Mouse (Mus musculus) midbrain, embryonic 12.5 days (tissue): ENCODE measurements around the gene Sgms1. TPM values are rescaled to one million over a fixed set of nuclear protein-coding genes. Genes with fewer than 3 reads are reported as not detected.

Experiments used
- ATAC-seq: fragments of 200-750 bp; cut with Nextera tagmentation; 2 replicates; pipeline ENCODE4 v1.8.0; 2017; ENCODE audit warnings: low read depth, moderate TSS enrichment, moderate library complexity; ENCODE audit not compliant: low FRiP score
- H3K27ac ChIP-seq: fragments of 300-500 bp; sonication (generic); replicated peaks from 2 replicates; pipeline ENCODE4 v1.5.1; 2016; ENCODE audit warnings: mild to moderate bottlenecking
- H3K27me3 ChIP-seq: fragments of 300-500 bp; sonication (generic); 2 replicates; pipeline ENCODE4 v1.6.1; 2016; ENCODE audit warnings: mild to moderate bottlenecking
- H3K36me3 ChIP-seq: fragments of 300-500 bp; sonication (generic); 2 replicates; pipeline ENCODE4 v1.6.1; 2016
- H3K4me1 ChIP-seq: fragments of 300-500 bp; sonication (generic); 2 replicates; pipeline ENCODE4 v1.6.1; 2016
- H3K4me2 ChIP-seq: fragments of 300-500 bp; sonication (generic); replicated peaks from 2 replicates; pipeline ENCODE4 v1.6.1; 2016; ENCODE audit warnings: mild to moderate bottlenecking, moderate library complexity
- H3K4me3 ChIP-seq: fragments of 300-500 bp; sonication (generic); 2 replicates; pipeline ENCODE4 v1.5.1; 2016; ENCODE audit warnings: mild to moderate bottlenecking
- H3K9ac ChIP-seq: fragments of 300-500 bp; sonication (generic); replicated peaks from 2 replicates; pipeline ENCODE4 v1.6.1; 2016; ENCODE audit warnings: mild to moderate bottlenecking, moderate library complexity
- H3K9me3 ChIP-seq: fragments of 300-500 bp; sonication (generic); 2 replicates; pipeline ENCODE4 v1.6.1; 2016; ENCODE audit warnings: mild to moderate bottlenecking
- WGBS: fragments of 180-500 bp; shearing (Covaris S2); methylation state at CpG from one replicate; pipeline ENCODE4 v1.1.7; 2016; 5-methylcytosine and 5-hydroxymethylcytosine counted together
- polyA plus RNA-seq: library from polyadenylated mRNA; unstranded; fragments of >200 nt; fragmentation: Nextera tagmentation; extraction: Ambion mirVana; gene quantifications from 2 replicates; pipeline ENCODE4 v1.2.1, GENCODE M21; 2016

The Sgms1 gene
- polyA plus RNA-seq, 1 experiment from 2014 or later = 15.1 TPM

- no peak overlapping the region for H3K9ac ChIP-seq
- WGBS = 88% methylated on average over 11 of the region's 11 CpGs
Measured at GRCm38 (mm10) chr19:32271455-32272200, 117.9 kb downstream of the Sgms1 start.

GRCm38 (mm10) chr19:32269844-32270176 lies 119.7 kb downstream of the Sgms1 start:
- H3K27ac ChIP-seq = no peak overlapping the region
- no peaks in the 10 kb centered on the region for H3K27me3 ChIP-seq
- H3K36me3 ChIP-seq = no peaks in the 10 kb centered on the region
- H3K9ac ChIP-seq = no peak overlapping the region
- no peaks in the 10 kb centered on the region; the same call in 1 of the 2 replicates for H3K4me1 ChIP-seq
- no peaks in the 10 kb centered on the region for H3K9me3 ChIP-seq
- H3K4me2 ChIP-seq = no peak overlapping the region
- 94% methylated on average over 6 of the region's 6 CpGs for WGBS
- no peak overlapping the region for H3K4me3 ChIP-seq
- no peak for ATAC-seq

More at GRCm38 (mm10) chr19:32271455-32272200, 117.9 kb downstream of the Sgms1 start:
- Histone ChIP-seq H3K4me3 (no peak overlapping the region), H3K9me3 (no peaks in the 10 kb centered on the region), H3K27me3 (no peaks in the 10 kb centered on the region), H3K36me3 (no peaks in the 10 kb centered on the region), H3K4me1 (no peaks in the 10 kb centered on the region; the same call in 1 of the 2 replicates), H3K4me2 (no peak overlapping the region), H3K27ac (no peak overlapping the region)
- ATAC-seq = no peak

- H3K9me3 ChIP-seq = no peaks in the 10 kb centered on the region
- no peaks in the 10 kb centered on the region for H3K27me3 ChIP-seq
- no peak for ATAC-seq
- no peak overlapping the region for H3K9ac ChIP-seq
- H3K4me1 ChIP-seq = no peaks in the 10 kb centered on the region; the same call in 1 of the 2 replicates
- no peak overlapping the region for H3K27ac ChIP-seq
- no peaks in the 10 kb centered on the region for H3K36me3 ChIP-seq
- H3K4me2 ChIP-seq = no peak overlapping the region
- no peak overlapping the region for H3K4me3 ChIP-seq
- 85% methylated on average over 12 of the region's 12 CpGs for WGBS
Measured at GRCm38 (mm10) chr19:32269141-32269843, 120.2 kb downstream of the Sgms1 start.

DNA sequence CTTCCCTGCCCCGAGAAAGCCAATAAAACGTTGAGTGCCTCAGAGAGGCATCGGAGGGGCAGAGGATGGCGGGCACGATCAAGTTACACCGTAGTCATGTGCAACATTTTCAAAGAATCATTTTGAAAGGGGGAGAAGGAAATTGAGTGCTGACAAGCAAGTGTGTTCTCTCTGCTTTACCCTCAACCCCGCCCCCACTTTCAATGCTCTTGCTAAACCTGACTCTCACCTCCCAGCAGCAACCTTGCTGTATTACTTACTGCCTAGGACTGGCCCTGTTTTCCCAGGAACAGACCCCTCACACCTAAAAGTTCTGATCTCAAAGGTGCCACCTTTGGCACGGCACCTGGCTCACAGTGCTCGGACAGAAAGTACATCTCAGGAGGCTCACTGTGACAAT lies 121.0 kb downstream of the Sgms1 start:
- Histone ChIP-seq H3K27me3 (no peaks in the 10 kb centered on the region), H3K4me3 (no peak overlapping the region), H3K4me2 (no peak overlapping the region), H3K27ac (no peak overlapping the region), H3K36me3 (no peaks in the 10 kb centered on the region), H3K9me3 (no peaks in the 10 kb centered on the region), H3K4me1 (no peaks in the 10 kb centered on the region; the same call in 1 of the 2 replicates), H3K9ac (no peak overlapping the region)
- 85% methylated on average over 9 of the region's 9 CpGs for WGBS
- no peak for ATAC-seq

DNA sequence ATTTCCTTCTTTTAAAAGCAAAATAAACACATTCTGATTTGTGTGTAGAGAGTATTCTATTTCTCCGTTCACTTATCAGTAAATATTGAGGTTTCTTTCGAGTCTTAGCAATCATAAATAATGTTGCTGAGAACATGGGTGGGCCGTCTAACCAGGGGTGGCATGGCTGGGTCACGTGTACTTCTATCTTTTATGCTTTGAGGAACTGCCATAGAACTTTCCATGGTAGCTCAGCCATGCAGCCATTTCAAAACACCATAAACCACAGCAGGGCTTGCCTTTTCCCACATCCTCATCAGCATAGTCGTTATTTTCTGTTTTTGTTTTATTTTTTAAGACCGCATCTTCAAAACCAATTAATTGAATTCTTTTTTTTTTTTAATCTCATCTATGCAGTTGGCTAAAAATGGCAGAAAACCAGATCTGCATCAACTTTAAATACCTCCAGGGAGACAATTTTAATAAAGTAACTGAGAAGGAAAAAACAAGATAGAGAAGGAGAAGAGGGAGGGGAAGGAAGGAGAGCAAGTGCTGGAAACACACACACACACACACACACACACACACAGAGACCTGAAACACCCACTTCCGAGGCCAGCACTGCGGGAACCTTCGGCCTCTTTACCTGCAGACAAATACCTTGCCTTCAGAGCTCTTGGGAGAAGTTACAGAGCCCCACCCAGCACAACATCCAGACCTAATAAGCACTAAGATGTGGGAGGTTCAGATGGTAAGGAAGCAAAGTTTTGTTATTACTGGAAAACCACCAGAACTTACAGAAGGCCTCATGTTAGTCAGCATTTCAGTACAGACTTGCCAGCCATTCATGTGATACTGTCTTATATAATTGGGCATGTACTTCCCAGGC lies 122.9 kb downstream of the Sgms1 start:
- no peak for ATAC-seq
- WGBS = 87% methylated on average over 9 of the region's 9 CpGs
- no peaks in the 10 kb centered on the region for H3K27me3 ChIP-seq
- no peaks in the 10 kb centered on the region for H3K9me3 ChIP-seq
- H3K9ac ChIP-seq = no peak overlapping the region
- H3K27ac ChIP-seq = no peak overlapping the region
- no peaks in the 10 kb centered on the region for H3K4me1 ChIP-seq
- H3K4me2 ChIP-seq = no peak overlapping the region
- H3K36me3 ChIP-seq = no peaks in the 10 kb centered on the region
- H3K4me3 ChIP-seq = no peak overlapping the region

- H3K9ac ChIP-seq = no peak overlapping the region
- no peak overlapping the region for H3K4me2 ChIP-seq
- WGBS = 96% methylated on average over 1 of the region's 1 CpGs
- no peaks in the 10 kb centered on the region for H3K27me3 ChIP-seq
- no peaks in the 10 kb centered on the region for H3K4me1 ChIP-seq
- H3K27ac ChIP-seq = no peak overlapping the region
- no peak for ATAC-seq
- no peaks in the 10 kb centered on the region for H3K36me3 ChIP-seq
- H3K9me3 ChIP-seq = no peaks in the 10 kb centered on the region
- H3K4me3 ChIP-seq = no peak overlapping the region
Measured at GRCm38 (mm10) chr19:32263753-32264152, 125.8 kb downstream of the Sgms1 start.

GRCm38 (mm10) chr19:32262805-32263572 lies 126.5 kb downstream of the Sgms1 start:
- Histone ChIP-seq H3K9me3 (no peaks in the 10 kb centered on the region), H3K4me1 (no peaks in the 10 kb centered on the region), H3K27ac (no peak overlapping the region), H3K4me3 (no peak overlapping the region), H3K27me3 (no peaks in the 10 kb centered on the region), H3K4me2 (no peak overlapping the region), H3K36me3 (no peaks in the 10 kb centered on the region), H3K9ac (no peak overlapping the region)
- WGBS = 93% methylated on average over 10 of the region's 10 CpGs
- ATAC-seq = no peak

- H3K9me3 ChIP-seq = no peaks in the 10 kb centered on the region
- no peak overlapping the region for H3K9ac ChIP-seq
- H3K4me3 ChIP-seq = no peak overlapping the region
- no peaks in the 10 kb centered on the region for H3K4me1 ChIP-seq
- no peak overlapping the region for H3K27ac ChIP-seq
- H3K27me3 ChIP-seq = no peaks in the 10 kb centered on the region
- ATAC-seq = no peak
- 49% methylated on average over 8 of the region's 8 CpGs for WGBS
- no peaks in the 10 kb centered on the region for H3K36me3 ChIP-seq
- H3K4me2 ChIP-seq = no peak overlapping the region
Measured at GRCm38 (mm10) chr19:32260869-32261688, 128.4 kb downstream of the Sgms1 start.

DNA sequence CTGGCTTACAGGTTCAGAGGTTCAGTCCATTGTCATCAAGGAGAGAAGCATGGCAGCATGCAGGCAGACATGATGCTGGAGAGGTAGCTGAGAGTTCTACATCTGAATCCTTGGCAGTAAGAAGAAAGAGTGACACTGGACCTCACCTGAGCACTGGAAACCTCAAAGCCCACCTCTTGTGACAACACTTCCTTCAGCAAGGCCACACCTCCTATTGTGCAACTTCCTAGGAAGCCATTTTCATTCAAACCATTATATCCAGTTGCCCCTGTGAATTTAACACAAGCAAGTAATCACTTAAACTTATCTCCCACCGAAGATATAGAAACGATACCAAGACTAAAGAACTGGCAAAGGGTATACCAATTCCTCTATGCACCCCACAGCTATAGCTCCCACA lies 129.7 kb downstream of the Sgms1 start:
- H3K4me1 ChIP-seq = peaks cover 11% of the 10 kb centered on the region; the same call in 1 of the 2 replicates
- no peaks in the 10 kb centered on the region for H3K27me3 ChIP-seq
- H3K4me2 ChIP-seq = no peak overlapping the region
- no peak overlapping the region for H3K27ac ChIP-seq
- H3K4me3 ChIP-seq = no peak overlapping the region
- ATAC-seq = no peak
- no peaks in the 10 kb centered on the region for H3K36me3 ChIP-seq
- no peak overlapping the region for H3K9ac ChIP-seq
- no peaks in the 10 kb centered on the region for H3K9me3 ChIP-seq
- WGBS = 82% methylated on average over 2 of the region's 2 CpGs

DNA sequence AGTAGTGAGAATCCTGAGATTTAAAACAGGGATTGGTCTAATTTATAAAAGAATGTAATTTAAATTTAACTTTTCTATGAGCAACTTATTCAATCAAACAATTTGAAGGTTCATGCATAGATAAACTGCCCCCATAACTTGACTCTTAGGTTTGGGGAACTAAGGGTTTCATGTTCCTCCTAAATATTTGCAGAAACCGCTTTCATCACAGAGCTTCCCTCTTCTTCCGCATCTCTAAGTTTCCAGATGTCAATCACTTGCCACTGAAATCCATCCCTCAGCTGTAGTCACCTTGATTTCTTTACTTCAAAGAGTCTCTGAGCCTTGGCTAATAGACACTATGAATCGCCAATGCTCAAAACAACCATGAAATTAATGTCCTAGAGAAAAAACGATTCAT lies 130.5 kb downstream of the Sgms1 start:
- no peak overlapping the region for H3K27ac ChIP-seq
- H3K9ac ChIP-seq = no peak overlapping the region
- ATAC-seq = no peak
- no peaks in the 10 kb centered on the region for H3K27me3 ChIP-seq
- 89% methylated on average over 4 of the region's 4 CpGs for WGBS
- no peak overlapping the region for H3K4me3 ChIP-seq
- H3K4me2 ChIP-seq = no peak overlapping the region
- H3K4me1 ChIP-seq = peaks cover 14% of the 10 kb centered on the region; the same call in 1 of the 2 replicates
- H3K9me3 ChIP-seq = no peaks in the 10 kb centered on the region
- no peaks in the 10 kb centered on the region for H3K36me3 ChIP-seq

DNA sequence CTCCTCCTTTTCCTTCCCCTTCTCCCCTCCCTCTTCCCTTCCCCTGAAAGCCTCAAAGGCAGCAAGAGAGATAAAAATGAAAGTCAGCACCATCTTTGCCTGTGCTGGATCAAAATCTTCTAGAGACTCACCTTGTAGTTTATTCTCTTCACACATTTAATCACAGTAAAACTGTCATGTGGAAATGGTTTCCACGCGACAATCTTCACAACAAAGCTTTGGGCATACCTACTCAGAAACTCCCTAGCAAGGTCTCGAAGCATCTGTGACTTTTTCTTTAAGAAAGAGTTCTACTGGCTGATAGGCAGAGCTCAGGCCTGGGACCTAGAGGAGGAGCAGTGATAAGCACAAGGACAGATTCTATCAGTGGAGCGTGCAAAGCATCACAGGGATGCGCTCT lies 131.4 kb downstream of the Sgms1 start:
- Histone ChIP-seq H3K36me3 (no peaks in the 10 kb centered on the region), H3K4me1 (peaks cover 14% of the 10 kb centered on the region; the same call in 1 of the 2 replicates), H3K9ac (no peak overlapping the region), H3K9me3 (no peaks in the 10 kb centered on the region), H3K4me2 (no peak overlapping the region), H3K4me3 (no peak overlapping the region), H3K27me3 (no peaks in the 10 kb centered on the region), H3K27ac (no peak overlapping the region)
- 71% methylated on average over 5 of the region's 5 CpGs for WGBS
- ATAC-seq = no peak
